Mouse (Mus musculus) CH12.LX (cell line): ENCODE measurements around the gene Hsd17b13. TPM values are rescaled to one million over a fixed set of nuclear protein-coding genes. Genes with fewer than 3 reads are reported as not detected.

ENCODE experiments used
- DNase-seq: peaks from one replicate; pipeline ENCODE4 v3.0.0-alpha.2; 2013; ENCODE audit errors: extremely low read depth
- H3K27ac ChIP-seq: 2 replicates; pipeline ENCODE4 v1.5.1; 2012; ENCODE audit warnings: low read depth, mild to moderate bottlenecking, control low read depth, moderate library complexity; ENCODE audit not compliant: insufficient read depth
- H3K27me3 ChIP-seq: replicated peaks from 2 replicates; pipeline ENCODE3; 2012; ENCODE audit warnings: inconsistent platforms
- H3K36me3 ChIP-seq, 2 experiments: replicated peaks in 1 of 2; 2 replicates each; pipeline versions ENCODE3 to v1.6.1; 2012; ENCODE audit warnings: inconsistent platforms in 1 of 2, low read length in 1 of 2, mild to moderate bottlenecking in 1 of 2, mixed read lengths in 1 of 2, moderate library complexity in 1 of 2; ENCODE audit not compliant: control insufficient read depth in 1 of 2, insufficient read depth in 1 of 2
- H3K4me1 ChIP-seq, 2 experiments: 2 replicates each; pipeline ENCODE4 v1.6.1; 2012; ENCODE audit warnings: inconsistent platforms in 1 of 2, moderate library complexity in 1 of 2; ENCODE audit not compliant: insufficient read depth in 2 of 2, control insufficient read depth in 1 of 2
- H3K4me2 ChIP-seq: 2 replicates; pipeline ENCODE4 v1.6.1; 2012; ENCODE audit warnings: low read depth, mild to moderate bottlenecking, control low read depth; ENCODE audit not compliant: poor library complexity, insufficient read depth, severe bottlenecking
- H3K4me3 ChIP-seq, 3 experiments: fragments of 150-350 bp in 1 of 3; sonication (generic) in 1 of 3; replicated peaks in 1 of 3; 2 replicates each; pipeline versions ENCODE3 to v1.5.1; 2011 to 2012; ENCODE audit warnings: low read depth in 2 of 3, low read length in 2 of 3, mild to moderate bottlenecking in 2 of 3, moderate library complexity in 2 of 3, control low read depth in 1 of 3, improper control_type of control experiment in 1 of 3, inconsistent platforms in 1 of 3, mixed read lengths in 1 of 3; ENCODE audit not compliant: poor library complexity in 1 of 3
- H3K79me2 ChIP-seq: replicated peaks from 2 replicates; pipeline ENCODE4 v1.6.1; 2012; ENCODE audit warnings: mild to moderate bottlenecking, moderate library complexity; ENCODE audit not compliant: control insufficient read depth, poor library complexity, insufficient read depth, severe bottlenecking; ENCODE audit errors: extremely low read depth
- H3K9ac ChIP-seq: 2 replicates; pipeline ENCODE4 v1.6.1; 2012; ENCODE audit warnings: low read depth, mild to moderate bottlenecking, control low read depth, moderate library complexity; ENCODE audit not compliant: insufficient read depth
- H3K9me3 ChIP-seq: replicated peaks from 2 replicates; pipeline ENCODE3; 2012; ENCODE audit warnings: low read length, inconsistent platforms, mixed read lengths
- BHLHE40 ChIP-seq: IDR thresholded peaks from 2 replicates; pipeline ENCODE4 v1.6.1; 2011; ENCODE audit warnings: mild to moderate bottlenecking, low read depth, low read length, improper control_type of control experiment
- CTCF ChIP-seq, 2 experiments: IDR thresholded peaks in 1 of 2; conservative IDR thresholded peaks in 1 of 2; 2 replicates each; pipeline ENCODE4 v1.5.1; 2011 to 2012; ENCODE audit warnings: low read depth in 2 of 2, low read length in 2 of 2, improper control_type of control experiment in 1 of 2, inconsistent platforms in 1 of 2, mild to moderate bottlenecking in 1 of 2, moderate library complexity in 1 of 2
- E2F4 ChIP-seq: IDR thresholded peaks from 2 replicates; pipeline ENCODE4 v1.6.1; 2011; ENCODE audit warnings: low read depth, low read length, improper control_type of control experiment; ENCODE audit not compliant: insufficient replicate concordance
- ELF1 ChIP-seq: IDR thresholded peaks from 2 replicates; pipeline ENCODE4 v1.6.1; 2014; ENCODE audit warnings: low read depth, mild to moderate bottlenecking, inconsistent platforms, low read length, improper control_type of control experiment
- GABPA ChIP-seq: IDR thresholded peaks from 2 replicates; pipeline ENCODE4 v1.6.1; 2012; ENCODE audit warnings: low read depth, low read length, improper control_type of control experiment, inconsistent platforms; ENCODE audit not compliant: insufficient replicate concordance
- JUND ChIP-seq: conservative IDR thresholded peaks from 2 replicates; pipeline ENCODE4 v1.6.1; 2011; ENCODE audit warnings: low read depth, low read length, improper control_type of control experiment
- MAZ ChIP-seq: IDR thresholded peaks from 2 replicates; pipeline ENCODE4 v1.6.1; 2012; ENCODE audit warnings: low read depth, mild to moderate bottlenecking, inconsistent platforms, low read length, improper control_type of control experiment, moderate library complexity
- MEF2A ChIP-seq: IDR thresholded peaks from 2 replicates; pipeline ENCODE4 v1.6.1; 2014; ENCODE audit warnings: low read depth, mild to moderate bottlenecking, inconsistent platforms, low read length, improper control_type of control experiment, borderline replicate concordance
- MYC ChIP-seq: IDR thresholded peaks from 2 replicates; pipeline ENCODE4 v1.6.1; 2011; ENCODE audit warnings: low read depth, mild to moderate bottlenecking, improper control_type of control experiment, low read length
- NELFE ChIP-seq: IDR thresholded peaks from 2 replicates; pipeline ENCODE4 v1.6.1; 2011; ENCODE audit warnings: low read depth, low read length, improper control_type of control experiment
- POLR2AphosphoS2 ChIP-seq: IDR thresholded peaks from 2 replicates; pipeline ENCODE4 v1.6.1; 2011; ENCODE audit warnings: low read depth, low read length, improper control_type of control experiment
- RAD21 ChIP-seq: IDR thresholded peaks from 2 replicates; pipeline ENCODE4 v1.6.1; 2011; ENCODE audit warnings: low read depth, mild to moderate bottlenecking, low read length, improper control_type of control experiment, moderate library complexity
- RCOR1 ChIP-seq: conservative IDR thresholded peaks from 2 replicates; pipeline ENCODE4 v1.6.1; 2012; ENCODE audit warnings: low read depth, mild to moderate bottlenecking, inconsistent platforms, low read length, improper control_type of control experiment
- SMC3 ChIP-seq: IDR thresholded peaks from 2 replicates; pipeline ENCODE4 v1.6.1; 2011; ENCODE audit warnings: low read depth, low read length, improper control_type of control experiment
- TBP ChIP-seq: conservative IDR thresholded peaks from 2 replicates; pipeline ENCODE4 v1.6.1; 2011; ENCODE audit warnings: low read depth, low read length, improper control_type of control experiment
- UBTF ChIP-seq: IDR thresholded peaks from 2 replicates; pipeline ENCODE4 v1.6.1; 2012; ENCODE audit warnings: low read depth, mild to moderate bottlenecking, inconsistent platforms, low read length, improper control_type of control experiment, moderate library complexity
- ZC3H11A ChIP-seq: IDR thresholded peaks from 2 replicates; pipeline ENCODE4 v1.6.1; 2012; ENCODE audit warnings: low read depth, mild to moderate bottlenecking, inconsistent platforms, low read length, improper control_type of control experiment
- dilution Hi-C: fragments of 300-500 bp; cut with MboI; formaldehyde crosslinking; loops from 2 replicates; pipeline ENCODE4 v1.14.3; 2020; ENCODE audit warnings: low sequenced_read_pairs; ENCODE audit not compliant: extremely low pct_unique_long_range_greater_than_20kb, extremely low pct_ligation_motif_present
- in situ Hi-C: fragments of 300-500 bp; cut with MboI; formaldehyde crosslinking; loops from 3 replicates; pipeline ENCODE4 v1.14.3; 2019; ENCODE audit warnings: low sequenced_read_pairs, low pct_ligation_motif_present, low pct_unique_long_range_greater_than_20kb, mixed read lengths
- polyA plus RNA-seq: library from polyadenylated mRNA; unstranded; fragments of >175 nt; gene quantifications from 2 replicates; pipeline ENCODE4 v1.2.1, GENCODE M21; 2012; ENCODE audit warnings: low read depth; ENCODE audit not compliant: insufficient read length
- total RNA-seq, 2 experiments: library from RNA; depleted of rRNA; stranded (reverse); fragments of 300-350 nt in 1 of 2; fragments of >200 nt in 1 of 2; gene quantifications; 2 replicates each; pipeline ENCODE4 v1.2.3; 2012 to 2014

The Hsd17b13 gene
- total and polyA plus RNA-seq, 3 experiments, result 0.23 to 0.64 TPM; not detected in 1

- dilution Hi-C loops (no loop called here), in situ Hi-C loops (no loop called here)
- Histone ChIP-seq H3K79me2 (no peaks in the 10 kb centered on the region), H3K4me1 (no peaks in the 10 kb centered on the region), H3K9me3 (no peaks in the 10 kb centered on the region), H3K27ac (no peak overlapping the region), H3K9ac (no peak overlapping the region), H3K36me3 (peaks cover 0 to 23% of the 10 kb centered on the region in 2 experiments), H3K4me3 (no peak overlapping the region), H3K27me3 (no peaks in the 10 kb centered on the region), H3K4me2 (no peak overlapping the region)
- peak; percentile 58 for DNase-seq
- TF ChIP-seq RAD21, result peak; percentile 57
- peak; percentile 37 to 72 for TF ChIP-seq CTCF (conservative IDR thresholded peaks at IDR 0.05 in 1 of 2, IDR thresholded peaks at IDR 0.05 in 1 of 2; ENCODE audit: low read depth in 2 of 2, low read length in 2 of 2)
- TF ChIP-seq MYC, result peak; percentile 58
- no peak for TF ChIP-seq TBP
- no peak for TF ChIP-seq JUND
- no peak for TF ChIP-seq UBTF
- peak; percentile 81 for TF ChIP-seq ELF1
- TF ChIP-seq NELFE, result no peak
- no peak for TF ChIP-seq MAZ
- TF ChIP-seq SMC3, result peak; percentile 62
These were observed 16.4 kb upstream of the Hsd17b13 start for GRCm38 (mm10) chr5:103993601-103994000.

GRCm38 (mm10) chr5:103992831-103993230 lies 15.6 kb upstream of the Hsd17b13 start:
- no peak for DNase-seq
- Histone ChIP-seq H3K9me3 (no peaks in the 10 kb centered on the region), H3K4me2 (no peak overlapping the region)
- dilution Hi-C loops, result no loop called here
- TF ChIP-seq GABPA, result no peak
- TF ChIP-seq ZC3H11A, result no peak
- TF ChIP-seq E2F4, result no peak
- TF ChIP-seq RCOR1, result no peak
- no peak for TF ChIP-seq BHLHE40
- TF ChIP-seq POLR2AphosphoS2, result no peak
- TF ChIP-seq MEF2A, result no peak
- TF ChIP-seq, all 38 proteins: peak for 0
- Histone ChIP-seq H3K36me3 (peaks cover 0 to 23% of the 10 kb centered on the region in 2 experiments), H3K9ac (no peak overlapping the region), H3K27ac (no peak overlapping the region), H3K27me3 (no peaks in the 10 kb centered on the region), H3K4me3 (no peak overlapping the region), H3K79me2 (no peaks in the 10 kb centered on the region), H3K4me1 (no peaks in the 10 kb centered on the region)
- in situ Hi-C loops, result no loop called here
